Mouse (Mus musculus): ENCODE results near the gene Tmem258. TPM values are rescaled to one million over a fixed set of nuclear protein-coding genes. Genes with fewer than 3 reads are reported as not detected.

The Tmem258 gene
- total RNA-seq, 4 experiments from 2014 or later = 131 to 198 (median 144) TPM

DNA sequence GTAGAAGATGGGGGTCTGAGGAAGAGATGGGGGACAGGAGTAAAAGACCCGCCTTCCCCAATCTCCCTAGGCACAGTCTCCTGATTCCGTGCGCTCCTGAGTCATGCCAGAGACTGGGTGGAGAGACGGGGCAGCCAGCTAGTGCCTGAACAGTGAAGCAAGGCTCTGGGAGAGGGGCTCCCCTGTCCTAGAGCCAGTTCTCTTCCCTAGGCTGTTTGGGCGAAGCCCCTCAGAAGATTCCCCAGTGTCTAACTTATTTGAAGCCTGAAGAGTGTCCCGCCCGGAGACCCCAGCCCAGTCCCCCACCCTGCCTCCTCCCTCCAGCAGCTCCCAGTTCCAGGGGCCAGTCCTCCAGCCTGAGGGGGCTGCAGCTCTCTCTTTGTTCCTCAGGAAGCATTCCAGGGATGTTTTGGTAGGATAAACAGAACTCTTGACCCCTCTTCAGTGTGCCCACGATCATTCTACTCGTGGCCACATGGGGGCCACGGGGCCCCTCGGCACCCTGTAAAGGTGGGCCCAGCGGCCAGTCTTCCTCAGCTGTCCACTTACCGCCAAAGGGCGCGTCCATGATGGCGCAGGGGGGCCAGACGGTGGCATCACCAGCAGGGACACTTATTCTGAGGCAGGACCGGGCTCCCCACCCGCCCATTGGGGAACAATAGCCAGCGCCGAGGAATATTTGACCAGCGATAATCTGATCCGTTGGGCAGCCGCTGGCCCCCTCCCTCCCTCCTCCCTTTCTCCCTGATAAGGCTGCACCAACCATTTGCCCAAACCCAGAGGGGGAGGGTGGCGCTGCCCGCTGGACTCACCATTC, 21.0 kb downstream of the Tmem258 start:
- DNase-seq = no peak

DNA sequence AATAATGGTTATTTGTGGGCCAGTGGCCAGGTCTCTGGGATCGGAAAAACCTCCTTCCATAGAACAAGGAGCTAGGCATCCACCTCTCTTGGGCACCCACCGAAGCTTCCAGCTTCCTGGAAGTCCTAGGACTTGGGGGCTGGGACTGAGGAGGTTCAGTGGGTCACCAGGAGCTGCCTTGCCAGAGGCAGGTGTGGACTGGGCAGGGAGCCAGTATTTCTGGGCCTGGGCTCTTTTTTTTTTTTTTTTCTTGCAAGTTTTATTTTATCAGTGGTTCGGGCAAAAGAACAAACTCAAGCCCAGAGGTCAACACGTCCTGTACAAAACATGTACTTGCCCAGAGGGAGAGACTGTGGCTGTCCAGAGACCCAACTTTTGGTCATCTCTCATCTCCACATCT, 22.0 kb downstream of the Tmem258 start:
- DNase-seq = no peak

DNA sequence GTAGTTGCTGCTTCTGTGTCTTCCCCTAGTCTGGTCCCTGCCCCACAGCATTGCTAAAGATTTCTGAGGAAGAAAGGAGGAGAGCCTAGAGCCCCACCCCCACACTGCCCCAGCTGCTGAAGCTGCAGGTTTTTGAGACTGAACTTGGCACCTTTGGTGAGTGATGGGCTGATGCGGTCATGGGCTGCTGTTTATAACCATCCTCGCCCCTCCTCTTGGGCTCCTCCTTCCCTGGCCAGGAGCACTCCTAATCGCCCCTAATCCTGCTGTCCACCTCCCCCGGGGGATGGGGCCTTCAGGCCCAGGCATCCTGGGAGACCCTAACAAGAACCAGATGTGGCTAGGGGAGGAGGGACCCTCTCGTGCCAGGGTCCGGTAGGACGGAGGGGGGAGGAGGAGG, 27.2 kb downstream of the Tmem258 start:
- no peak for DNase-seq

DNA sequence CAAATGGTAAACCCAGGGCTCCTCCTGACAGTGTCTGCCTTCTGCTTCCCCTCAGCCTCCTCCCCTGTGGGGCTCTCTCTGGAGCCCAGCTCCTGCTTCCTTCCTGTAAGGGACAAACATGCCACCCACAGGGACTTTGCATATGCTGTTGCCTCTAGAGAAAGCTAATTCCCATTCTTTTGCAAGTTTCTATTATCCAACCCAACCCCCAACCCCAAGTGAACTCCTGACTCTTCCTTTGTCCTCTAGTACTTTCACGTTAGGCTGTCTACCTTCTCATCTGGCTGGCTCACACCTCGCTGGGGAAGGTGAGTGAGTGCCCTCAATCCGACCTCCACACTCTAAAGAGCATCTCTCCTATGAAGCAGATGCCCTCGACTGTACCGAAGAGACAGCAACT, 28.1 kb downstream of the Tmem258 start:
- no peak for DNase-seq

DNA sequence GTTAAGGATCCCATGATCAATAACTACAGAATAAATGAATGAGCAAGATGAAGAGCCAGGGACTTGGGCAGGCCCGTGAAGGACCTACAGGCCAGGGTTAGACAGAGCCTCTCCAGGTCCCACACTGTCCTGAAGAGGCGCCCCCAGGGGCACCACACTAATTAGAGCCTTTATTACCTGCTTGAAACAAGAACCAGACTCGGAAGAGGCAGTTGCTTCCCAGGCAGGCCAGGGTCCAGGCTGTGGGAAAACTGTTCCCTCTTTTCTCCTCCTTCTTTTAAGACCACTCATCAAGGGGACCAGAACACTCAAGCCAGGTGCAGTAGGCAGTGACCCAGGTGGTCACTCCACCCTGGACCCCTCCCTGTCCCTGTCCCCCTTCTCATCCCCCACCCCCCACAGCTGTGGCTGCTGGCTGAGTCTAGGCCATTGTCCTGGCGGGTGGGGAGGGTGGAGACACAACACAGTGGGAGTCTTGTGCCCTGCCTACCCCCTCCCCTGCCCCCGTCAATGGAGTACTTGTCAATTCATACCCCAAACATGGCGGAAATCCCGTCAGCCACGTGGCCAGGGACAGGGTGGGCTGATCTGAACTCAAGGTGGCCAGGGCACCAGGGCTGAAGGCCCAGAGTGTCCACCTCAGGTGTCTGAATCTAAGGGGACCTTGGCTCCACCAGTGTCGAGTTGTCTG, 28.7 kb downstream of the Tmem258 start:
- no peak for DNase-seq

DNA sequence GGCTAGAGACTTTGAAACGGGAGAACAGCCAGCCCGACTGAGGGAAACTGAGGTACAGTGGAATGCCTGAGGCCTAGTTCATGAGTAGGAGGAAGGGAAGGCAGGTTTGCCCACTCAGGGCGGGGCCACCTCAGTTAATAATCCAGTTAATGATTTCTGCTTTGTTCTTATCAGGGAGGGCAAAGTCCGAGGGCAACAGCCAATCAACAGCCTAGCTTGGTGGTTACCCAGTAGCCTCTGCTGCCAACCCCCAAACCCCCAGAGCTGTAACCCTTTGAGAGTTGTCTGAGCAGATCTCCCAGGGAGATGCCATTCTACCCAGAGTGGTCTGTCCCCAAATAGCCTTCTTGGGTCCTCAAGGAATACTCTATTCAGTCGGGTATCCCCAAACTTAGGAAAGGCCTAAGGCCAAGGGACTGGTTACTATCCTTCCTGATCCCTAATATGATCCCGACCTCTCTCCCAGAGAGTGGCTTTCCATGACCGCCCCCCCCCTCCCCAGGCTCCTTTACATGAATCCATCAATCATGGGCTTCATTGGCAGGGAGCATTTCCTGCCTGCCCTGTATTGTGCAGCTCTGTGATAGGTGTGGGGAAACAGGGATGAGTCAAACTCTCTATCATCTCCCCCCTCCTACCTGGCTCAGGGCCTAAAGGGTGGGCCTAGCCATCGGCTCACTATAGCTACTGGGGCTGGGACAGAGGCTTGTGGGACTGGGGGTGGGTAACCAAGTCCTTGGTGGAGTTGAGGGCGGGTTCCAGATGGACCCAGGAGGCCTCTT, 32.2 kb downstream of the Tmem258 start:
- no peak for DNase-seq

DNA sequence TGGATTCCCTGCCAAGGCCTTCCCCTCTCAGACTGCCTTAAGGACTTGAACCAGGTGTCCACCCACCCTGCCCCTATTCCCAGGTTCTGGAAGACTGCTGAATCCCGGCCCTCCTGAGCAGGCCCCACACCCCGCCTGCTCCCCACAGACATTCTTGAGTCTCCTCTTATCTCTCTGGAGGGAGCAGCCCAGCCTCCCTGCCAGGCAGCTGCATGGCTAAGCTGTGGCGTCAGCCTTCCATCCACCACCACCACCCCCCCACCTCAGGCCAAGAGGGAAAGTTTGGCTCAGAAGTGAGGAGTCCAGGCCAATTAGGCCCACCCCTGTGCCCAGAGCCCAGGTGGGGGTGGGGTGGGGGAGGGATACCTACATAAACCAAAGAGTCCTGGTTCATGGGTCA, 34.7 kb downstream of the Tmem258 start:
- no peak for DNase-seq

DNA sequence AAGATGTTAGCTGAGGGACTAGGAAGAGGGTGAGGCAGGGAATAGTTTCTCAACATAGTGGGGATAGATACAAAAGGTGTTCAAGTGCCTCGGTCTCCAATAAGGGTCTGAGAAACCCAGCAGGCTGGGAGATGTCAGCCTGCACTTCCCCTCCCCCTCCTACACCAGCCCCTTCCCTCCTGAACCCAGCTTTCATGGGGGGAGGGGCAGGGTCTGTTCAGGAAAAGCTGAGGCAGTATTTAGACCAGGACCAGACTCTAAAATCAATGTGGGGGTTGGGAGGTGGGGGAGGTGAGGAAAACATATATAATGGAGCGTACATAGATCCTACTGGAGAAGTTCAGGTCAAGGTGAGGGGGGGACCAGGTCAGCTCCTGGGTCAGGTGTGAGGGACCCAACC, 35.6 kb downstream of the Tmem258 start:
- DNase-seq = no peak

DNA sequence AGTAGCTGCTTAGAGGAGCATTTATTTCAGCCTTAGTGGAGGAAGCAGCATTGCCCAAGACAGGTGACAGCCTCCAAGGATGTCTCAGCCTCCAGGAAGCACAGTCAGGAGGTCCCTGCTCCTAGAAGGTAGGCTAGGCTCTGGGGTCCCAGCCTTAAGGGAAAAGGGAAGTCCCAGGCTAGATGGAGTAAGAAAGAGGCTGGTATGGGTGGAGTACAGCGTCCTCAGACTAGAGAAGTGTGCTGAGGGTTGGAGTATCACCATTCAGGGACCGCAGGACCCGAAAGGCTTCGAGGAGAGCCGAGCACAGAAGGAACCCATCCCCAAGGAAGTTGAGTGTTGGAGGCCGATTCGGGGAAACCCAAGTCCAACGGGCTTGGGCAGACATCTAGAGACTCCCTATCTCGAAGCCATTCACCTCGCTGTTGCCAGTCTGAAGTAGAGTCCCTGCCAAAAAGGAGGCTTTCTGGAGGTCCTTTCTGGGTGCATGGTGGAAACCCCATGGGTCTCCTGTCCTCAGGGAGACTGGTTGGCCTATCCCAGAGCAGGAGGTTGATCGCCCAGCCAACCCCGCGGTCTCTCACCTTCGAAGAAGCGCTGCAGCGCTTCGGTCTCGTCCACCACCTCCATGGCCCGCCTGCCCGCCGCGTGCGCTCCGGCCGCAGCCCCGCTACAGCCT, 36.3 kb downstream of the Tmem258 start:
- DNase-seq = no peak

- peak; percentile 69 for DNase-seq
Observed at GRCm38 (mm10) chr19:10240654-10241305, 37.0 kb downstream of the Tmem258 start, which contains the start of gene Myrf. Myrf (minus strand) TSS chr19:10240748.

GRCm38 (mm10) chr19:10242916-10243315, 39.1 kb downstream of the Tmem258 start:
- DNase-seq = no peak

DNA sequence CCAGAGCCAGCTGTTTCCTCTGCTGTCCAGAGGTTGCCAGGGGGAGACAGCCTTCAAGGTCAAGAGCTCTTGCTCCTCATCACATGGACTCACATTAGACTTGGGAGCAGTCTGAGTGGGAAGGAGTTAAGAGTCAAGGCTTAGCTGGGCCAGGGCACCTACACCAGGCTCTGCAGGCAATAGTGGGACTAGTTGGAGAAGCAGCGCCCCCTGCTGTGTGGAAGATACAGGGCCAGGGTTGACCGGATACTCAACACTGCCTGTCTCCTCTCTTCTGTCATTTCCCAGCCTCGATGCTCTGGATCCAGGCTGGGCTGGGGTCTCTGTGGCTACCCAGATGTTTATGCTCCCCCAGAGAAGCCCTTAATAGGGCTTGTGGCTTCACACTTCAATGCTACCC, 40.4 kb downstream of the Tmem258 start:
- DNase-seq = no peak

DNA sequence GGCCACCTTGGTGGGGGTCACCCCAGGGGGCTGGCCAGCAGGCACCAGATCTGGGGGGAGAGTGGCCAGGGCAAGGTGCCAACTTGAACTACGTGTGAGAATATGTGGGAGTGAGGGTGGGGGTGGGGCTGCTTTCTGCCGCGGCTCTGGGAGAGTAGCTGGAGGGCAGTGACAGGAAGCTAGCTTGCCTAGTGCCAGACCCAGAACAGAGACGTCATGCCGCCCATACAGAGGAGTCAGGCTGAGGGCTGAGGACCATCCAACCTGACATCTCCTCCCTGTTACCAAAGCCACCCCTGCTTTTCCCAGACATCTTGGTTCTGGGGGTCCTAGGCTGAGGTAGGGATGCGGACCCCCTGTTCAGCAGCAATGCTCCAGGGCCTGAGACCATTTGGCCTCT, 43.4 kb downstream of the Tmem258 start:
- DNase-seq = no peak

DNA sequence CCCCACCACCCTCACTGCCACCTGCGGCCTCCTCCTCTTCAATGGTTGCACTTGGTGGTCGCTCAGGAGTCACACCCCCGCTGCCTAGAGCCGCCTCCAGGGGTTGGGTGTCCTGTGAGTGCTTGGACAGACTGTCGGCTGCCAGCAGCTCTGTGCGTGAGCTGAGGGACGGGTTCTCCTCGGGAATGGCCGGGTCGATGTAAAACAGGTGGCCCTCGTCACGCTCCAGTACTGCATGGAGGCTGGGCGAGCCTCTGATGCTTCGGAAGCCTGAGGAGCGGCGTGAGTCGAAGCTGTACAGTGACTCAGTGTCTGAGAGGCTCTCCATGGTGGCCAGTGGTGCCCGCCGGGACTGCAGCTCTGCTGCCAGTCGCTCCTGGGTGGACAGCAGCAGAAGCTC, 44.3 kb downstream of the Tmem258 start:
- DNase-seq = no peak

Small RNAs within 50 kb of the gene (microRNA-seq; reads per million reads assigned to microRNA genes)
- 1.3 to 1.4 reads per million in 2 experiments for gene Mir6993

Other genes with a start within 250 kb of the Tmem258 start
- gene Fth1, start 223.4 kb upstream of the Tmem258 start, total RNA-seq (2022) = 1,000 to 10,000 TPM; 2,860 to 3,469 (median 3,019) TPM
- 1 to 10 TPM in 1 of 4 experiments, under 1 TPM in 3; 0.15 to 1.0 (median 0.44) TPM for gene Best1, start 202.4 kb upstream of the Tmem258 start, total RNA-seq (2022)
- gene Rab3il1, start 202.3 kb upstream of the Tmem258 start, total RNA-seq (2022) = 10 to 100 TPM in 2 of 4 experiments, 1 to 10 TPM in 2; 6.5 to 13.3 (median 9.5) TPM
- gene Fads3, start 162.4 kb upstream of the Tmem258 start, total RNA-seq (2022) = 10 to 100 TPM in 3 of 4 experiments, 1 to 10 TPM in 1; 9.9 to 55.1 (median 22.0) TPM
- 1,000 to 10,000 TPM; 1,620 to 2,476 (median 1,986) TPM for gene Fads2, start 102.3 kb upstream of the Tmem258 start, total RNA-seq (2022)
- 1,000 to 10,000 TPM in 2 of 4 experiments, 100 to 1,000 TPM in 2; 923 to 1,535 (median 1,260) TPM for gene Fads1, start 21.1 kb upstream of the Tmem258 start, total RNA-seq (2022)
- 10 to 100 TPM; 10.8 to 19.1 (median 14.1) TPM for gene Fen1, start 155 bp downstream of the Tmem258 start, total RNA-seq (2022)
- 1 to 10 TPM in 3 of 4 experiments, under 1 TPM in 1; 0.94 to 2.0 (median 1.4) TPM for gene Myrf, start 36.7 kb downstream of the Tmem258 start, total RNA-seq (2022)
- gene Dagla, start 100.9 kb downstream of the Tmem258 start, total RNA-seq (2022) = 1 to 10 TPM; 3.3 to 4.4 (median 3.8) TPM
- gene Syt7, start 185.1 kb downstream of the Tmem258 start, total RNA-seq (2022) = 10 to 100 TPM; 32.9 to 54.6 (median 44.5) TPM

Data from adrenal gland, adult 8-10 months (tissue).